Mouse (Mus musculus) 3T3-L1 (cell line): ENCODE data around the gene Prf1.
A peak's percentile ranks its signal among the peaks of the same experiment; 100 is the strongest.

Experiments used
- DNase-seq: peaks from one replicate; pipeline ENCODE4 v3.0.0-alpha.2; 2015; ENCODE audit warnings: low read depth, low spot score

Gene Prf1

DNA sequence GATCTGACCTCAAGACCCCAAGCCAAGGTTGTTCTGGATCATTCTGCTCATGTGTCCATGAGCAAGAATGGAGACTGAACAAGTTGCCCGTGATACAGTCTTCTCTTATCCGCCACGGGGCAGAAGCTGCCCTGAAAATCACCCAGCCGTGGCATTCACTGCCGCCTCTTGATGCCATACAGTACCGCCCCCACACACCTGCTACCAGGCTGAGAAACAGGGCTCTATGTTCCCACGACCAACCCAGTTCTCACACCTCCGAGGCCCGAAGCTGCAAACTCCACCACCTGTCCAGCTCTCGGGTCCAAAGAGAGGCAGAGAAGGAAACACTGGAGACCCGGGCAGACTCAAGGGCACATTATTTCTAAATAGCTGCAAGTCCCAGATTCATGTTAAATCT is 40.0 kb downstream of the Prf1 start:
- DNase-seq: no peak

DNA sequence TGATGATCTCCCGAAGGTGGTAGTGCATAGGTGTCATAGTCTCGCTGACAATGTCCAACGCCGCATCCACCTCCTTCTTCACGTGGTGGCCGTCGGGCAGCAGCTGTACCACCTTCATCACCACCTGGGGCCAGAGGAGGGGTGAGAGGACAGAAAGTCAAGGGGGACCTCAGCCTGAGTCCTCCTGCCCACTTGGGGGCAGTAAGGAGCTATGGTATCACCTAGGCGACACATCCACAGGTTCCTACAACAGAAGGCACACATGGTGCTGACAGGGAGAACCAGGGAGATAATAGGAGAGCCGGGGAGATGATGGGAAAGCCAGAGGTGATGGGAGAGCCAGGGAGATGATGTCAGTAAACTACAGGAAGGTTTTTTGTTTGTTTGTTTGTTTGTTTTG is 41.6 kb downstream of the Prf1 start:
- DNase-seq: no peak

DNA sequence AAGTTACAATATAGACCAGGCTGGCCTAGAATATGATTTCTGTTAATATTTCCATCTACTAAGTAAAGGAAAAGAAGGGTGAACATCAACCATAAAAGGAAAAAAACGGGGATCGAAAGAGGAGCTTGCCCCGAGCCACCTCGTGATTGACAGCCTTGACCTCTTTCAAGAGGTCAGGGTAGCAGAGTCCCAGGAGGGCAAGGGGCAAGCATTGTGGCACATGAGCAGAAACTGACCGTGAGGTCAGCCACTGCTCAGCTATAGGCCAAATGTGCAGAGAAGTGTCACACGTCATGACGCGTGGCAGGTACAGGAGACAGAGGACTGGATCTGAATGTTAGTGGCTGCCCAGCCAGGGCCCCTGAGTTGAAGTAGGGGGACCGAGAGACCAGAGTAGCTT is 42.6 kb downstream of the Prf1 start:
- no peak for DNase-seq

- no peak for DNase-seq
These were observed 43.4 kb downstream of the Prf1 start for GRCm38 (mm10) chr10:61341045-61341444.

DNA sequence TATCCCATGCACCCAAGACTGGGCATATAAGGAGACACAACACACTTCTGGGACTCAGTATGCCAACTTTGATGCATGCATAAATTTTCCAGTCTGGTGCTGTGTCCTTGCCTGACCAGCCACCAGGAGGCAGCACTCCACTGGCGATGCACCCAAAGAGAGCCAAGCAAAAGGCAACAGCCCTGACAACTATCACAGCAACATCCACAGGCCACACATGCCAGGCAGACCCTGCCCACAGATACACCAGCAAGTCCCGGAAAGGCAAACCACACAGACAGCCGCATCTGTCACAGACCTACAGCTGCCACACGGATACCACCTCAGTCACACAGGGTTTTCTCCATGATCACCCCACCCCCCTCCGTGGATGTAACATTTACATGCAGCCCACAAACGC is 43.9 kb downstream of the Prf1 start:
- peak; percentile 76 for DNase-seq

- DNase-seq: no peak
These were observed 45.1 kb downstream of the Prf1 start for GRCm38 (mm10) chr10:61342750-61343149.

DNA sequence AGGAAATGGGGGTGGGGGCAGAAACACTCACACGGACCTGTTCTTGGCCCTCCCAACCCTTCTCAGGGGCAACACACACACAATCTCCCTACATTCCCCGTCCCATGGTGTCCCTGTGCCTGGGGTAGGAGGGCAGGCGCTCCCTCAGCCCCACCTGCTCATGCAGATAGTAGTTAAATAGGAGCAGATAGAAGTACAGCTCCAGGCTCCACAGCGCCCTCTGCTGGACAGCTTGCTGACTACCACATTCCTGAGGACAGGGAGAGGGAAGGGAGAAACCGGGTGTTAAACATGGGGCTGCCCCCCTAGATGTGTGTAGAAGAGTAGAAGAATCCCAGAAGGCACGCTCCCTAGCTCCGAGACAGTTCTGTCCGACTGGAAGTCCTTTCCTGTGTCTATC is 46.3 kb downstream of the Prf1 start:
- peak; percentile 67 for DNase-seq

- no peak for DNase-seq
These were observed 47.5 kb downstream of the Prf1 start for GRCm38 (mm10) chr10:61345179-61345578.

GRCm38 (mm10) chr10:61346374-61346773 is 48.7 kb downstream of the Prf1 start:
- no peak for DNase-seq

- DNase-seq: no peak
These were observed 53.6 kb downstream of the Prf1 start for GRCm38 (mm10) chr10:61351216-61351615.
